ENCODE assay signal across 34 mouse cellular contexts in genomic region chr4:137436979-137437669, GRCm38 (mm10). TPM values are rescaled to one million over a fixed set of nuclear protein-coding genes. Genes with fewer than 3 reads are reported as not detected.
DNase-seq lines count a peak whose midpoint lies in the region; ATAC-seq and TF ChIP-seq lines count a peak whose summit lies in the region.
"Had no signal": no experiment of that assay in that cellular context is flagged by ENCODE, and none has a peak within 500 bp of the region (broad histone marks: within the 10 kb centered on the region; RNA-seq: fewer than 3 reads in every experiment).

No protein-coding gene starts in this region.

- no peak overlapping the region for H3K4me2 ChIP-seq in intestine, embryonic 16.5 days (ENCODE audit: low read depth, low read length)
- no peak overlapping the region for H3K4me2 ChIP-seq in stomach, postnatal 0 days (replicated peaks; ENCODE audit: low read depth)
- H3K4me2 ChIP-seq: heart, embryonic 13.5 days; hindbrain, embryonic 13.5 days had no signal

- no peak overlapping the region for H3K4me3 ChIP-seq in gastrocnemius, adult 2 months
- no peak overlapping the region for H3K4me3 ChIP-seq in left cerebral cortex, adult 2 months
- H3K4me3 ChIP-seq in intestine, embryonic 16.5 days (ENCODE audit: low read length), result no peak overlapping the region
- no peak overlapping the region for H3K4me3 ChIP-seq in stomach, postnatal 0 days (ENCODE audit: low read depth, low read length)
- H3K4me3 ChIP-seq in hindbrain, embryonic 10.5 days, result no peak overlapping the region
- H3K4me3 ChIP-seq: forebrain, embryonic 10.5 days; heart, adult 2 months; heart, embryonic 10.5 days; heart, embryonic 13.5 days; hindbrain, embryonic 13.5 days had no signal

- no peaks in the 10 kb centered on the region for H3K27me3 ChIP-seq in intestine, embryonic 16.5 days (replicated peaks; ENCODE audit: control insufficient read depth, insufficient read depth, low read length)
- no peaks in the 10 kb centered on the region for H3K27me3 ChIP-seq in stomach, postnatal 0 days (ENCODE audit: control insufficient read depth, insufficient read depth, low read length)
- no peaks in the 10 kb centered on the region for H3K27me3 ChIP-seq in hindbrain, embryonic 10.5 days (ENCODE audit: insufficient read depth, poor library complexity, severe bottlenecking)
- H3K27me3 ChIP-seq: heart, embryonic 13.5 days; hindbrain, embryonic 13.5 days had no signal

- TF ChIP-seq CTCF in gastrocnemius, adult 2 months (IDR thresholded peaks at IDR 0.05), result no peak
- TF ChIP-seq CTCF in left cerebral cortex, adult 2 months (IDR thresholded peaks at IDR 0.05), result no peak
- TF ChIP-seq CTCF in stomach, postnatal 0 days (IDR thresholded peaks at IDR 0.05; ENCODE audit: low read depth), result no peak

- intact Hi-C loops in gastrocnemius, adult 2 months (cut with DNase I), result loop anchor here (2.0 kb wide), 1 partner anchor 22 kb away; no protein-coding TSS in a partner anchor
- intact Hi-C loops in gastrocnemius, postnatal 14 days (cut with DNase I; ENCODE audit: low total_unique reads), result no loop called here
- intact Hi-C loops in left cerebral cortex, postnatal 36 days (cut with DNase I), result no loop called here
- intact Hi-C loops in left cerebral cortex, adult 2 months (cut with DNase I), result no loop called here

- no peaks in the 10 kb centered on the region for H3K4me1 ChIP-seq in intestine, embryonic 16.5 days (ENCODE audit: control insufficient read depth, insufficient read depth, low read length)
- no peaks in the 10 kb centered on the region for H3K4me1 ChIP-seq in stomach, postnatal 0 days (replicated peaks; ENCODE audit: control insufficient read depth, insufficient read depth)
- H3K4me1 ChIP-seq in hindbrain, embryonic 10.5 days (replicated peaks), result no peaks in the 10 kb centered on the region
- H3K4me1 ChIP-seq: forebrain, embryonic 10.5 days; hindbrain, embryonic 13.5 days had no signal

- H3K27ac ChIP-seq in gastrocnemius, adult 2 months, result peak overlapping the region; percentile 24; the same call in 1 of the 2 replicates
- no peak overlapping the region for H3K27ac ChIP-seq in left cerebral cortex, adult 2 months
- no peak overlapping the region for H3K27ac ChIP-seq in intestine, embryonic 16.5 days (ENCODE audit: low read length)
- no peak overlapping the region for H3K27ac ChIP-seq in stomach, postnatal 0 days (replicated peaks)
- H3K27ac ChIP-seq in hindbrain, embryonic 10.5 days, result no peak overlapping the region
- H3K27ac ChIP-seq: forebrain, embryonic 10.5 days; heart, adult 2 months; heart, embryonic 10.5 days; heart, embryonic 13.5 days; hindbrain, embryonic 13.5 days had no signal

- H3K9ac ChIP-seq in intestine, embryonic 16.5 days (ENCODE audit: low read depth, low read length), result no peak overlapping the region
- no peak overlapping the region for H3K9ac ChIP-seq in stomach, postnatal 0 days (ENCODE audit: low read length)
- H3K9ac ChIP-seq: forebrain, postnatal 0 days; heart, embryonic 13.5 days; hindbrain, embryonic 13.5 days had no signal

- ATAC-seq in intestine, embryonic 16.5 days, result peak; percentile 23; the same call in 1 of the 2 replicates
- ATAC-seq in stomach, postnatal 0 days (ENCODE audit: low FRiP score, low TSS enrichment), result 0 out of 2 replicates have a peak, but pooled peaks have one; percentile 18
- no peak for ATAC-seq in granulocyte monocyte progenitor cell, adult 5-6 weeks (replicated peaks; ENCODE audit: poor library complexity, severe bottlenecking)
- ATAC-seq: CD4-positive, CD25-positive, alpha-beta regulatory T cell, adult 4 months; forebrain, embryonic 14.5 days; forebrain, postnatal 0 days; hindbrain, embryonic 16.5 days had no signal

- H3K9me3 ChIP-seq in intestine, embryonic 16.5 days (ENCODE audit: control insufficient read depth, low read length), result no peaks in the 10 kb centered on the region
- H3K9me3 ChIP-seq in stomach, postnatal 0 days (ENCODE audit: control insufficient read depth, low read length), result no peaks in the 10 kb centered on the region
- no peaks in the 10 kb centered on the region for H3K9me3 ChIP-seq in hindbrain, embryonic 10.5 days
- H3K9me3 ChIP-seq: forebrain, embryonic 10.5 days; heart, embryonic 10.5 days; hindbrain, embryonic 13.5 days had no signal

- DNase-seq in gastrocnemius, adult 2 months, result peak; percentile 65
- DNase-seq in gastrocnemius, postnatal 14 days, result no peak
- DNase-seq in left cerebral cortex, postnatal 36 days (ENCODE audit: low spot score in 2 of 2), result peak; percentile 14 to 21
- DNase-seq in left cerebral cortex, adult 2 months (ENCODE audit: extremely low spot score in 1 of 2, low spot score in 2 of 2), result no peak
- DNase-seq in stomach, postnatal 0 days (ENCODE audit: low spot score), result no peak
- no peak for DNase-seq in hindbrain, embryonic 10.5 days (ENCODE audit: low spot score)
- DNase-seq: adrenal gland, adult 2 months; adrenal gland, postnatal 14 days; cerebellum, adult 11-12 months; cerebellum, adult 8-10 months; cerebellum, postnatal 10 days; forebrain, postnatal 0 days; gastrocnemius, postnatal 36 days; heart, adult 2 months; kidney, adult 11 months had no signal

- no peak for TF ChIP-seq EP300 in stomach, postnatal 0 days (optimal IDR thresholded peaks at IDR 0.05)

- 85% methylated on average over 8 of the region's 8 CpGs for WGBS in intestine, embryonic 16.5 days
- 85% methylated on average over 8 of the region's 8 CpGs for WGBS in stomach, postnatal 0 days
- WGBS in hindbrain, embryonic 10.5 days, result 89% methylated on average over 8 of the region's 8 CpGs

- H3K36me3 ChIP-seq in intestine, embryonic 16.5 days (ENCODE audit: control insufficient read depth, insufficient read depth, low read length), result no peaks in the 10 kb centered on the region
- no peaks in the 10 kb centered on the region for H3K36me3 ChIP-seq in stomach, postnatal 0 days (ENCODE audit: control insufficient read depth, insufficient read depth, low read length)
- no peaks in the 10 kb centered on the region for H3K36me3 ChIP-seq in hindbrain, embryonic 10.5 days
- H3K36me3 ChIP-seq: forebrain, embryonic 10.5 days; heart, embryonic 10.5 days; heart, embryonic 13.5 days; hindbrain, embryonic 13.5 days had no signal

RNA-seq across cellular contexts. Expression of gene Cela3b, which starts 6.8 kb away (rescaled TPM):
- not detected for total RNA-seq in gastrocnemius, adult 2 months (2021)
- total RNA-seq in gastrocnemius, postnatal 14 days (2021), result not detected
- total RNA-seq in left cerebral cortex, postnatal 36 days (2021), result not detected
- not detected for total RNA-seq in left cerebral cortex, adult 2 months (2021)
- 237 and 402 TPM in 2 replicates for polyA plus RNA-seq in intestine, embryonic 16.5 days (2015; fragmentation: Nextera tagmentation; extraction: Ambion mirVana)
- 4.1 and 4.8 TPM in 2 replicates for polyA plus RNA-seq in stomach, postnatal 0 days (2015; fragmentation: Nextera tagmentation; extraction: Ambion mirVana)
- not detected in 2 replicates for total RNA-seq in granulocyte monocyte progenitor cell, adult 5-6 weeks (2014; fragmentation: Nextera tagmentation)
- total RNA-seq in granulocyte monocyte progenitor cell, adult 5-6 weeks (2017), result not detected in 2 replicates
- not detected in 2 replicates for polyA plus RNA-seq in hindbrain, embryonic 10.5 days (2016; fragmentation: Nextera tagmentation; extraction: Ambion mirVana)
- total RNA-seq: adrenal gland, adult 2 months; adrenal gland, postnatal 14 days; forebrain, postnatal 0 days; gastrocnemius, adult 8-10 months; gastrocnemius, postnatal 36 days; heart, adult 2 months; heart, postnatal 25 days; hematopoietic stem cell, adult 5-6 weeks; MEL had no signal
- polyA plus RNA-seq: brain, embryonic 14.5 days; C2C12; CD4-positive, CD25-positive, alpha-beta regulatory T cell, adult 4 months; embryonic facial prominence, embryonic 11.5 days; forebrain, embryonic 10.5 days; forebrain, embryonic 14.5 days; forebrain, postnatal 0 days; heart, adult 2 months; heart, embryonic 10.5 days; heart, embryonic 13.5 days; hindbrain, embryonic 13.5 days; hindbrain, embryonic 16.5 days had no signal

RNA-seq across cellular contexts. Expression of gene 1700013G24Rik, which starts 16.0 kb away (rescaled TPM):
- total RNA-seq in gastrocnemius, adult 2 months (2021), result not detected
- total RNA-seq in gastrocnemius, postnatal 14 days (2021), result not detected
- not detected for total RNA-seq in left cerebral cortex, postnatal 36 days (2021)
- not detected for total RNA-seq in left cerebral cortex, adult 2 months (2021)
- not detected in 2 replicates for polyA plus RNA-seq in intestine, embryonic 16.5 days (2015; fragmentation: Nextera tagmentation; extraction: Ambion mirVana)
- polyA plus RNA-seq in stomach, postnatal 0 days (2015; fragmentation: Nextera tagmentation; extraction: Ambion mirVana), result not detected in 2 replicates
- not detected in 2 replicates for total RNA-seq in granulocyte monocyte progenitor cell, adult 5-6 weeks (2014; fragmentation: Nextera tagmentation)
- not detected in 2 replicates for total RNA-seq in granulocyte monocyte progenitor cell, adult 5-6 weeks (2017)
- not detected in 2 replicates for polyA plus RNA-seq in hindbrain, embryonic 10.5 days (2016; fragmentation: Nextera tagmentation; extraction: Ambion mirVana)
- total RNA-seq: adrenal gland, adult 2 months; adrenal gland, postnatal 14 days; adrenal gland, postnatal 4 days; forebrain, postnatal 0 days; gastrocnemius, adult 8-10 months; gastrocnemius, postnatal 36 days; heart, adult 2 months; heart, postnatal 25 days; hematopoietic stem cell, adult 5-6 weeks; MEL had no signal
- polyA plus RNA-seq: adrenal gland, adult 2 months; brain, embryonic 14.5 days; CD4-positive, CD25-positive, alpha-beta regulatory T cell, adult 4 months; embryonic facial prominence, embryonic 11.5 days; forebrain, embryonic 10.5 days; forebrain, embryonic 14.5 days; forebrain, postnatal 0 days; heart, embryonic 10.5 days; heart, embryonic 13.5 days; heart, embryonic 16.5 days; hindbrain, embryonic 13.5 days; hindbrain, embryonic 16.5 days had no signal

RNA-seq across cellular contexts. Expression of gene Cela3a, which starts 27.5 kb away (rescaled TPM):
- total RNA-seq in gastrocnemius, adult 2 months (2021), result not detected
- total RNA-seq in gastrocnemius, postnatal 14 days (2021), result not detected
- not detected for total RNA-seq in left cerebral cortex, postnatal 36 days (2021)
- total RNA-seq in left cerebral cortex, adult 2 months (2021), result not detected
- 0.26 and 0.31 TPM in 2 replicates for polyA plus RNA-seq in intestine, embryonic 16.5 days (2015; fragmentation: Nextera tagmentation; extraction: Ambion mirVana)
- not detected in 2 replicates for polyA plus RNA-seq in stomach, postnatal 0 days (2015; fragmentation: Nextera tagmentation; extraction: Ambion mirVana)
- total RNA-seq in granulocyte monocyte progenitor cell, adult 5-6 weeks (2014; fragmentation: Nextera tagmentation), result not detected in 2 replicates
- not detected in 2 replicates for total RNA-seq in granulocyte monocyte progenitor cell, adult 5-6 weeks (2017)
- polyA plus RNA-seq in hindbrain, embryonic 10.5 days (2016; fragmentation: Nextera tagmentation; extraction: Ambion mirVana), result not detected in 2 replicates
- total RNA-seq: adrenal gland, adult 2 months; adrenal gland, postnatal 14 days; forebrain, postnatal 0 days; gastrocnemius, adult 8-10 months; gastrocnemius, postnatal 36 days; heart, adult 2 months; heart, postnatal 25 days; hematopoietic stem cell, adult 5-6 weeks; MEL had no signal
- polyA plus RNA-seq: adrenal gland, adult 2 months; brain, embryonic 14.5 days; C2C12; CD4-positive, CD25-positive, alpha-beta regulatory T cell, adult 4 months; embryonic facial prominence, embryonic 11.5 days; embryonic facial prominence, embryonic 14.5 days; forebrain, embryonic 10.5 days; forebrain, embryonic 14.5 days; forebrain, postnatal 0 days; heart, adult 2 months; heart, embryonic 10.5 days; heart, embryonic 13.5 days; heart, embryonic 16.5 days; hindbrain, embryonic 13.5 days; hindbrain, embryonic 16.5 days had no signal

RNA-seq across cellular contexts. Expression of gene Hspg2, which starts 31.4 kb away (rescaled TPM):
- 10 to 100 TPM; 55.2 to 77.5 TPM for total RNA-seq in gastrocnemius, adult 2 months (2021)
- 100 to 1,000 TPM; 193 to 224 TPM for total RNA-seq in gastrocnemius, postnatal 14 days (2021)
- 1 to 10 TPM; 5.7 to 7.7 TPM for total RNA-seq in left cerebral cortex, postnatal 36 days (2021)
- total RNA-seq in left cerebral cortex, adult 2 months (2021), result 1 to 10 TPM; 5.5 to 6.5 TPM
- polyA plus RNA-seq in intestine, embryonic 16.5 days (2015; fragmentation: Nextera tagmentation; extraction: Ambion mirVana), result 24.5 TPM in 2 replicates
- polyA plus RNA-seq in stomach, postnatal 0 days (2015; fragmentation: Nextera tagmentation; extraction: Ambion mirVana), result 16.0 and 18.8 TPM in 2 replicates
- total RNA-seq in granulocyte monocyte progenitor cell, adult 5-6 weeks (2014; fragmentation: Nextera tagmentation), result 0.21 TPM in 1 of 2 replicates, not detected in the other
- 0.05 TPM in 1 of 2 replicates, not detected in the other for total RNA-seq in granulocyte monocyte progenitor cell, adult 5-6 weeks (2017)
- polyA plus RNA-seq in hindbrain, embryonic 10.5 days (2016; fragmentation: Nextera tagmentation; extraction: Ambion mirVana), result 15.2 and 18.2 TPM in 2 replicates
- total RNA-seq: hematopoietic stem cell, adult 5-6 weeks had no signal
- polyA plus RNA-seq: CD4-positive, CD25-positive, alpha-beta regulatory T cell, adult 4 months had no signal

Comparison
In these comparisons a context has a peak if more than half of its experiments do, and no peak if none do; other contexts are left out.
1. DNase-seq: peak in gastrocnemius, adult 2 months (single experiment) and left cerebral cortex, postnatal 36 days (2 of 2); none in gastrocnemius, postnatal 14 days (single experiment), left cerebral cortex, adult 2 months (0 of 2), stomach, postnatal 0 days (single experiment) and hindbrain, embryonic 10.5 days (single experiment).